Mouse (Mus musculus) v-Abl transformed pro-B cells (cell line): ENCODE results near the gene Llgl1.

ENCODE experiments used
- in situ Hi-C, 2 experiments: fragments of 400-800 bp; cut with MboI; formaldehyde crosslinking; loops; one replicate each; pipeline ENCODE4 v1.15.1; 2025; ENCODE audit not compliant: unreplicated experiment in 2 of 2

Llgl1 gene

GRCm38 (mm10) chr11:60699524-60700075 is at the start of gene Llgl1:
Gene Llgl1 (plus strand): TSS chr11:60699723.
- in situ Hi-C loops: loop anchor here (5.0 to 25.0 kb wide), 7 partner anchors 78 to 393 kb away; partner anchors contain the start of genes Alkbh5 (in 1 of the 2), Smcr8 (in 1 of the 2), Tmem11 (in 1 of the 2) and Top3a (in 1 of the 2)

- in situ Hi-C loops: loop anchor here (5.0 to 25.0 kb wide), 7 partner anchors 81 to 396 kb away; partner anchors contain the start of genes Alkbh5 (in 1 of the 2), Smcr8 (in 1 of the 2), Tmem11 (in 1 of the 2) and Top3a (in 1 of the 2)
These were observed 3.4 kb upstream of the Llgl1 start for GRCm38 (mm10) chr11:60696165-60696564.

- in situ Hi-C loops: loop anchor here (5.0 to 25.0 kb wide), 7 partner anchors 80 to 395 kb away; partner anchors contain the start of genes Alkbh5 (in 1 of the 2), Smcr8 (in 1 of the 2), Tmem11 (in 1 of the 2) and Top3a (in 1 of the 2)
These were observed 2.0 kb upstream of the Llgl1 start for GRCm38 (mm10) chr11:60697561-60697960.

- in situ Hi-C loops: loop anchor here (5.0 to 25.0 kb wide), 7 partner anchors 78 to 393 kb away; partner anchors contain the start of genes Alkbh5 (in 1 of the 2), Smcr8 (in 1 of the 2), Tmem11 (in 1 of the 2) and Top3a (in 1 of the 2)
These were observed 558 bp upstream of the Llgl1 start for GRCm38 (mm10) chr11:60698806-60699523.

- in situ Hi-C loops: no loop called here
These were observed 1.0 kb downstream of the Llgl1 start for GRCm38 (mm10) chr11:60700320-60701185.

GRCm38 (mm10) chr11:60701611-60702010 is 2.1 kb downstream of the Llgl1 start:
- in situ Hi-C loops: no loop called here

- in situ Hi-C loops: no loop called here
These were observed 3.6 kb downstream of the Llgl1 start for GRCm38 (mm10) chr11:60703131-60703530.

GRCm38 (mm10) chr11:60704023-60704880 is 4.7 kb downstream of the Llgl1 start:
- in situ Hi-C loops: no loop called here

GRCm38 (mm10) chr11:60705255-60705654 is 5.7 kb downstream of the Llgl1 start:
- in situ Hi-C loops: no loop called here

GRCm38 (mm10) chr11:60706076-60706475 is 6.6 kb downstream of the Llgl1 start:
- in situ Hi-C loops: no loop called here

GRCm38 (mm10) chr11:60706696-60707480 is 7.4 kb downstream of the Llgl1 start:
- in situ Hi-C loops: no loop called here

GRCm38 (mm10) chr11:60707672-60708071 is 8.1 kb downstream of the Llgl1 start:
- in situ Hi-C loops: no loop called here

- in situ Hi-C loops: no loop called here
These were observed 9.1 kb downstream of the Llgl1 start for GRCm38 (mm10) chr11:60708631-60709030.

- in situ Hi-C loops: no loop called here
These were observed 10.2 kb downstream of the Llgl1 start for GRCm38 (mm10) chr11:60709481-60710465.

- in situ Hi-C loops: no loop called here
These were observed 11.7 kb downstream of the Llgl1 start for GRCm38 (mm10) chr11:60711218-60711617.

- in situ Hi-C loops: no loop called here
These were observed 12.5 kb downstream of the Llgl1 start for GRCm38 (mm10) chr11:60712040-60712439.

GRCm38 (mm10) chr11:60712639-60713255 is 13.2 kb downstream of the Llgl1 start:
- in situ Hi-C loops: no loop called here
